ENCODE assay signal across 8 mouse cellular contexts in genomic region chr2:173022813-173023212, GRCm38 (mm10). TPM values are rescaled to one million over a fixed set of nuclear protein-coding genes. Genes with fewer than 3 reads are reported as not detected.
A peak's percentile ranks its signal among the peaks of the same experiment; 100 is the strongest.
DNase-seq lines count a peak whose midpoint lies in the region; ATAC-seq and TF ChIP-seq lines count a peak whose summit lies in the region.

No protein-coding gene starts in this region.

- H3K27ac ChIP-seq in kidney, postnatal 0 days: no peak overlapping the region
- H3K27ac ChIP-seq in embryonic facial prominence, embryonic 14.5 days (replicated peaks; ENCODE audit: low read depth, low read length): no peak overlapping the region
- H3K27ac ChIP-seq in hindbrain, embryonic 14.5 days: no peak overlapping the region
- H3K27ac ChIP-seq in midbrain, embryonic 16.5 days (ENCODE audit: low read length): no peak overlapping the region

- no peaks in the 10 kb centered on the region for H3K36me3 ChIP-seq in kidney, postnatal 0 days (ENCODE audit: insufficient read depth, low read length)
- no peaks in the 10 kb centered on the region for H3K36me3 ChIP-seq in embryonic facial prominence, embryonic 14.5 days (ENCODE audit: control insufficient read depth, insufficient read depth, low read length)
- H3K36me3 ChIP-seq in hindbrain, embryonic 14.5 days (replicated peaks; ENCODE audit: control insufficient read depth, insufficient read depth): 0 out of 2 replicates have a peak, but pooled peaks cover 5% of the 10 kb centered on the region
- no peaks in the 10 kb centered on the region for H3K36me3 ChIP-seq in midbrain, embryonic 16.5 days (ENCODE audit: control insufficient read depth, insufficient read depth, low read length)

- H3K9me3 ChIP-seq in kidney, postnatal 0 days (replicated peaks; ENCODE audit: low read length): no peaks in the 10 kb centered on the region
- H3K9me3 ChIP-seq in embryonic facial prominence, embryonic 14.5 days (ENCODE audit: control insufficient read depth, low read length): no peaks in the 10 kb centered on the region
- no peaks in the 10 kb centered on the region for H3K9me3 ChIP-seq in hindbrain, embryonic 14.5 days (ENCODE audit: control insufficient read depth, low read length)
- no peaks in the 10 kb centered on the region for H3K9me3 ChIP-seq in midbrain, embryonic 16.5 days (replicated peaks; ENCODE audit: control insufficient read depth, low read length, poor library complexity, severe bottlenecking)

- no peaks in the 10 kb centered on the region for H3K27me3 ChIP-seq in kidney, postnatal 0 days (ENCODE audit: insufficient read depth, low read length)
- H3K27me3 ChIP-seq in embryonic facial prominence, embryonic 14.5 days (replicated peaks; ENCODE audit: control insufficient read depth, insufficient read depth, low read length): peaks cover 10% of the 10 kb centered on the region; the same call in 1 of the 2 replicates
- H3K27me3 ChIP-seq in hindbrain, embryonic 14.5 days (ENCODE audit: control insufficient read depth, insufficient read depth, low read length): peaks cover 24% of the 10 kb centered on the region
- peaks cover 26% of the 10 kb centered on the region for H3K27me3 ChIP-seq in midbrain, embryonic 16.5 days (ENCODE audit: control insufficient read depth, insufficient read depth, low read depth, low read length)

- H3K4me3 ChIP-seq in kidney, postnatal 0 days (replicated peaks; ENCODE audit: low read depth, low read length): peak overlapping the region; percentile 79
- H3K4me3 ChIP-seq in embryonic facial prominence, embryonic 14.5 days (ENCODE audit: low read depth, low read length): peak overlapping the region; percentile 80
- peak overlapping the region; percentile 89 for H3K4me3 ChIP-seq in hindbrain, embryonic 14.5 days (replicated peaks; ENCODE audit: low read length)
- H3K4me3 ChIP-seq in midbrain, embryonic 16.5 days (ENCODE audit: low read depth, low read length): peak overlapping the region; percentile 66

- WGBS in kidney, postnatal 0 days: 34% methylated on average over 10 of the region's 10 CpGs
- 27% methylated on average over 10 of the region's 10 CpGs for WGBS in embryonic facial prominence, embryonic 14.5 days
- WGBS in hindbrain, embryonic 14.5 days: 24% methylated on average over 10 of the region's 10 CpGs
- WGBS in midbrain, embryonic 16.5 days: 17% methylated on average over 10 of the region's 10 CpGs

- peak overlapping the region; percentile 75 for H3K4me2 ChIP-seq in kidney, postnatal 0 days (ENCODE audit: low read length)
- peak overlapping the region; percentile 88 for H3K4me2 ChIP-seq in embryonic facial prominence, embryonic 14.5 days (ENCODE audit: low read depth, low read length)
- peak overlapping the region; percentile 83 for H3K4me2 ChIP-seq in hindbrain, embryonic 14.5 days (replicated peaks)
- H3K4me2 ChIP-seq in midbrain, embryonic 16.5 days (ENCODE audit: low read length): peak overlapping the region; percentile 77

- H3K9ac ChIP-seq in kidney, postnatal 0 days (ENCODE audit: low read depth, low read length): peak overlapping the region; percentile 71
- H3K9ac ChIP-seq in embryonic facial prominence, embryonic 14.5 days (ENCODE audit: low read depth, low read length): peak overlapping the region; percentile 72
- peak overlapping the region; percentile 80 for H3K9ac ChIP-seq in hindbrain, embryonic 14.5 days
- peak overlapping the region; percentile 52 for H3K9ac ChIP-seq in midbrain, embryonic 16.5 days (ENCODE audit: low read depth, low read length)

- no peak for DNase-seq in kidney, postnatal 0 days (ENCODE audit: low spot score)
- DNase-seq in kidney, postnatal 36 days: no peak
- DNase-seq in embryonic facial prominence, embryonic 14.5 days (ENCODE audit: low spot score): no peak
- DNase-seq in hindbrain, embryonic 14.5 days (ENCODE audit: low spot score): no peak
- no peak for DNase-seq in B cell, adult 2 months
- no peak for DNase-seq in ovary, adult 18-20 months (ENCODE audit: low spot score)
- no peak for DNase-seq in cerebellum, adult 9-11 months

- no peak for ATAC-seq in kidney, postnatal 0 days (replicated peaks; ENCODE audit: low FRiP score, low read depth)
- ATAC-seq in embryonic facial prominence, embryonic 14.5 days (ENCODE audit: low read depth): no peak
- no peak for ATAC-seq in hindbrain, embryonic 14.5 days (ENCODE audit: low FRiP score)
- ATAC-seq in midbrain, embryonic 16.5 days: no peak

- peaks cover 35% of the 10 kb centered on the region for H3K4me1 ChIP-seq in kidney, postnatal 0 days (replicated peaks; ENCODE audit: insufficient read depth, low read length)
- H3K4me1 ChIP-seq in embryonic facial prominence, embryonic 14.5 days (ENCODE audit: control insufficient read depth, insufficient read depth, low read length): peaks cover 33% of the 10 kb centered on the region
- peaks cover 37% of the 10 kb centered on the region for H3K4me1 ChIP-seq in hindbrain, embryonic 14.5 days (replicated peaks; ENCODE audit: control insufficient read depth, insufficient read depth, low read length)
- H3K4me1 ChIP-seq in midbrain, embryonic 16.5 days (ENCODE audit: control insufficient read depth, insufficient read depth, low read length): peaks cover 31% of the 10 kb centered on the region

- TF ChIP-seq CTCF in kidney, postnatal 0 days (IDR thresholded peaks at IDR 0.05; ENCODE audit: low read depth): no peak

RNA-seq across cellular contexts. Expression of gene Rbm38, which starts 2.5 kb away (rescaled TPM):
- 20.9 and 21.2 TPM in 2 replicates for polyA plus RNA-seq in kidney, postnatal 0 days (2015; fragmentation: Nextera tagmentation; extraction: Ambion mirVana)
- 40.4 and 48.1 TPM in 2 replicates for polyA plus RNA-seq in embryonic facial prominence, embryonic 14.5 days (2014; fragmentation: Nextera tagmentation; extraction: Ambion mirVana)
- 13.3 and 16.4 TPM in 2 replicates for polyA plus RNA-seq in hindbrain, embryonic 14.5 days (2014; fragmentation: Nextera tagmentation; extraction: Ambion mirVana)
- 9.9 and 12.9 TPM in 2 replicates for polyA plus RNA-seq in midbrain, embryonic 16.5 days (2015; fragmentation: Nextera tagmentation; extraction: Ambion mirVana)

RNA-seq across cellular contexts. Expression of gene Rae1, which starts 22.9 kb away (rescaled TPM):
- polyA plus RNA-seq in kidney, postnatal 0 days (2015; fragmentation: Nextera tagmentation; extraction: Ambion mirVana): 117 and 124 TPM in 2 replicates
- polyA plus RNA-seq in embryonic facial prominence, embryonic 14.5 days (2014; fragmentation: Nextera tagmentation; extraction: Ambion mirVana): 110 and 120 TPM in 2 replicates
- polyA plus RNA-seq in hindbrain, embryonic 14.5 days (2014; fragmentation: Nextera tagmentation; extraction: Ambion mirVana): 111 and 117 TPM in 2 replicates
- polyA plus RNA-seq in midbrain, embryonic 16.5 days (2015; fragmentation: Nextera tagmentation; extraction: Ambion mirVana): 115 and 118 TPM in 2 replicates

RNA-seq across cellular contexts. Expression of gene Spo11, which starts 45.3 kb away (rescaled TPM):
- 0.10 and 0.11 TPM in 2 replicates for polyA plus RNA-seq in kidney, postnatal 0 days (2015; fragmentation: Nextera tagmentation; extraction: Ambion mirVana)
- 1.8 and 3.1 TPM in 2 replicates for polyA plus RNA-seq in embryonic facial prominence, embryonic 14.5 days (2014; fragmentation: Nextera tagmentation; extraction: Ambion mirVana)
- 0.95 and 1.0 TPM in 2 replicates for polyA plus RNA-seq in hindbrain, embryonic 14.5 days (2014; fragmentation: Nextera tagmentation; extraction: Ambion mirVana)
- polyA plus RNA-seq in midbrain, embryonic 16.5 days (2015; fragmentation: Nextera tagmentation; extraction: Ambion mirVana): 1.0 and 1.6 TPM in 2 replicates
